Mouse (Mus musculus): ENCODE results near the gene Vmn2r51. TPM values are rescaled to one million over a fixed set of nuclear protein-coding genes. Genes with fewer than 3 reads are reported as not detected.
"Not testable (repeated sequence)": the region's sequence is repeated elsewhere in the genome, so short reads cannot be mapped to it uniquely, and the experiment has no call there.

Vmn2r51 gene
- not detected in 2 replicates for polyA plus RNA-seq (2015; fragmentation: Nextera tagmentation; extraction: Ambion mirVana)

DNA sequence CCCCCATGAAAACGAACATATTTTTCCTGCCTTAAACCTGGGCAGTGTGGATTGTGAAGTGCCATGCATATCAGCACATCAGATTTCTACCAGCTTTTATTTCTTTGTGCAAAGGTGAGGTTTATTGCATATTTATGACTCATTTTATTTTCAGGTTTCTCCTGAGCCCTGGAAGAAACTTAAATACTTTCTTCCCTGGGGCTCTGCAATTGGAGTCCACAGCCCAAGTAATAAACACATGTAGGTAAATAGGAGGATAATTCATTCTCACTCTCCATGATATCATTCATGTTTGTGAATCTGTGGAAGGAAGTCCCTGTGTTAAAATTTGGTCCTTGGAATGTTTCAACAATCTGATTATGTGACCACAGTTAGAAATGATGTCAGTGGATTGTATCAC lies at the start of gene Vmn2r51:
Gene Vmn2r51, minus strand, starts transcription at position 101 of the 400 bp plus-strand sequence.
- H3K9me3 ChIP-seq (replicated peaks); H3K4me2 ChIP-seq; H3K4me3 ChIP-seq (replicated peaks); ATAC-seq (ENCODE audit: low read depth); H3K27ac ChIP-seq; H3K9ac ChIP-seq; H3K27me3 ChIP-seq; H3K36me3 ChIP-seq; H3K4me1 ChIP-seq (replicated peaks); DNase-seq: not testable (repeated sequence)
- 33% methylated on average over 1 of the region's 1 CpGs for WGBS (ENCODE audit: insufficient replicate concordance)

DNA sequence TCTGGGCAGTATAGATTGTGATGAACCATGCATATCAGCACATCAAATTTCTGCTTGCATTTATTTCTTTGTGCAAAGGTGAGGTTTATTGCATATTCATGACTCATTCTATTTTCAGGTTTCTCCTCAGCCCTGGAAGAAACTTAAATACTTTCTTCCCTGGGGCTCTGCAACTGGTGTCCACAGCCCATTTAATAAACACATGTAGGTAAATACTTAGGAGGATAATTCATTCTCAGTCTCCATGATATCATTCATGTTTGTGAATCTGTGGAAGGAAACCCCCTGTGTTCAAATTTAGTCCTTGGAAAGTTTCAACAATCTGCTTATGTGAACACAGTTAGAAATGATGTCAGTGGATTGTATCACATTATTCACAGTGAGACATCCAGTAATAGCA lies 52.3 kb downstream of the Vmn2r51 start, which contains the start of gene Vmn2r50:
Gene Vmn2r50, minus strand, starts transcription at position 101 of the 400 bp plus-strand sequence.
- H3K9me3 ChIP-seq (replicated peaks); H3K27ac ChIP-seq; H3K9ac ChIP-seq; H3K4me1 ChIP-seq (replicated peaks); H3K4me2 ChIP-seq; DNase-seq; H3K36me3 ChIP-seq; H3K27me3 ChIP-seq; H3K4me3 ChIP-seq (replicated peaks); ATAC-seq (ENCODE audit: low read depth): not testable (repeated sequence)

Other genes with a start within 250 kb of the Vmn2r51 start
- not detected in 2 replicates for gene Vmn2r48, start 152.2 kb downstream of the Vmn2r51 start, polyA plus RNA-seq (2015; fragmentation: Nextera tagmentation; extraction: Ambion mirVana)
- not detected in 2 replicates for gene Vmn2r49, start 113.5 kb downstream of the Vmn2r51 start, polyA plus RNA-seq (2015; fragmentation: Nextera tagmentation; extraction: Ambion mirVana)
- not detected in 2 replicates for gene Vmn2r50, start 52.4 kb downstream of the Vmn2r51 start, polyA plus RNA-seq (2015; fragmentation: Nextera tagmentation; extraction: Ambion mirVana)
- not detected in 2 replicates for gene Vmn2r52, start 70.8 kb upstream of the Vmn2r51 start, polyA plus RNA-seq (2015; fragmentation: Nextera tagmentation; extraction: Ambion mirVana)
- not detected in 2 replicates for gene Vmn1r66, start 172.3 kb upstream of the Vmn2r51 start, polyA plus RNA-seq (2015; fragmentation: Nextera tagmentation; extraction: Ambion mirVana)